Mouse (Mus musculus) forebrain, embryonic 11.5 days (tissue): Measurements from ENCODE around the gene Zdhhc19. TPM values are rescaled to one million over a fixed set of nuclear protein-coding genes. Genes with fewer than 3 reads are reported as not detected.
A peak's percentile ranks its signal among the peaks of the same experiment; 100 is the strongest.
"Not testable (repeated sequence)": the region's sequence is repeated elsewhere in the genome, so short reads cannot be mapped to it uniquely, and the experiment has no call there.

Experiments used
- ATAC-seq: fragments of 200-750 bp; cut with Nextera tagmentation; replicated peaks from 2 replicates; pipeline ENCODE4 v1.8.0; 2017; ENCODE audit warnings: moderate TSS enrichment; ENCODE audit not compliant: low FRiP score
- DNase-seq: peaks from one replicate; pipeline ENCODE4 v3.0.0-alpha.2; 2017; ENCODE audit warnings: low spot score
- H3K27ac ChIP-seq: fragments of 300-500 bp; sonication (generic); 2 replicates; pipeline ENCODE4 v1.5.1; 2014; ENCODE audit warnings: low read depth, low read length
- H3K27me3 ChIP-seq: fragments of 300-500 bp; sonication (generic); 2 replicates; pipeline ENCODE4 v1.6.1; 2014; ENCODE audit warnings: mild to moderate bottlenecking, low read length, mixed read lengths; ENCODE audit not compliant: control insufficient read depth, insufficient read depth
- H3K36me3 ChIP-seq: fragments of 300-500 bp; sonication (generic); 2 replicates; pipeline ENCODE4 v1.6.1; 2014; ENCODE audit warnings: mild to moderate bottlenecking, low read length, moderate library complexity, mixed read lengths; ENCODE audit not compliant: control insufficient read depth, insufficient read depth
- H3K4me1 ChIP-seq: fragments of 300-500 bp; sonication (generic); replicated peaks from 2 replicates; pipeline ENCODE4 v1.6.1; 2014; ENCODE audit warnings: low read length, mixed read lengths; ENCODE audit not compliant: control insufficient read depth, insufficient read depth
- H3K4me2 ChIP-seq: fragments of 300-500 bp; sonication (generic); 2 replicates; pipeline ENCODE4 v1.6.1; 2014; ENCODE audit warnings: low read depth, mild to moderate bottlenecking, low read length, moderate library complexity, mixed read lengths; ENCODE audit not compliant: severe bottlenecking
- H3K4me3 ChIP-seq: fragments of 300-500 bp; sonication (generic); 2 replicates; pipeline ENCODE4 v1.5.1; 2014; ENCODE audit warnings: low read depth, low read length
- H3K9ac ChIP-seq: fragments of 300-500 bp; sonication (generic); 2 replicates; pipeline ENCODE4 v1.6.1; 2014; ENCODE audit warnings: low read length
- H3K9me3 ChIP-seq: fragments of 300-500 bp; sonication (generic); 2 replicates; pipeline ENCODE4 v1.6.1; 2016; ENCODE audit warnings: low read length, mixed read lengths; ENCODE audit not compliant: control insufficient read depth
- WGBS: fragments of 180-500 bp; shearing (Covaris S2); extraction: QIAGEN DNeasy Blood & Tissue Kit; methylation state at CpG from one replicate; pipeline ENCODE4 v1.1.7; 2014; 5-methylcytosine and 5-hydroxymethylcytosine counted together
- polyA plus RNA-seq: library from polyadenylated mRNA; unstranded; fragments of >200 nt; fragmentation: Nextera tagmentation; extraction: Ambion mirVana; gene quantifications from 2 replicates; pipeline ENCODE4 v1.2.1, GENCODE M21; 2014

Zdhhc19 gene
- polyA plus RNA-seq, 1 experiment from 2014 or later, result not detected

DNA sequence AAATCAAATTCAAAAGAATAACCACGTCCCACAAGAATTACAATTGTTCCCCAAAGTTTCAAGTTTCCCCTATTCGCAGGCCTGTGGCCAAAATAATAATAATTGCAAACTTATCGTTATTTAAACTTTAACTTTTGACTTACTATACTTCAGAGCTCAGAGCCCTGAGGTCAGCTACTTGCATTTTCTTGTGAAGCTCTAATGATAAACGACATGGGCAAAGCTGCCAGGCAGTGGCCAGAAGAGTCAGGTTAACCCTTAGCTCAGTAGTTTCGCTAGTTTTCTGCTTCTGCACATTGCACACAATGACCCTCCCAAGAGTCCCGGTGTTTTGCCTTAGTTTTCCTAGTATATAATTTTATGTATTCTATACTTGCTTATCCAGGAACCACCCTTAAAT, 1.7 kb upstream of the Zdhhc19 start:
- not testable (repeated sequence) for H3K36me3 ChIP-seq, H3K27me3 ChIP-seq, ATAC-seq, H3K9ac ChIP-seq, DNase-seq, H3K4me1 ChIP-seq, H3K27ac ChIP-seq, H3K4me2 ChIP-seq, H3K4me3 ChIP-seq, H3K9me3 ChIP-seq
- WGBS, result 80% methylated on average over 6 of the region's 6 CpGs

DNA sequence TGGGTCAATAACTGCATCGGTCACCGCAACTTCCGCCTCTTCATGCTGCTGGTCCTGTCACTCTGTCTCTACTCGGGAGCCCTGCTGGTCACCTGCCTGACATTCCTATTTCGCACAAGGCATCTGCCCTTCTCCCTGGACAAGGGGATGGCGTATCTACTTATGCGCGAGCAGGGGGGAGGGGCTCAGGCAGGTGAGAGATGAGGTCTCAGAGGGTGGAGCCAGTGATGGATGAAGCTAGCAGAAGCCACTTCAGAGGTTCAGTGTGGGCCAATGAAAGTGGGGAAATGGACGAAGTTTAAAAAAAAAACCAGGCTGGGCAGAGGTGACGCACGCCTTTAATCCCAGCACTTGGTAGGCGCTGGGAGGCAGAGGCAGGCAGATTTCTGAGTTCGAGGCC, 2.9 kb downstream of the Zdhhc19 start:
- DNase-seq, result no peak
- Histone ChIP-seq H3K4me1 (no peaks in the 10 kb centered on the region), H3K4me3 (no peak overlapping the region), H3K9me3 (no peaks in the 10 kb centered on the region), H3K27me3 (no peaks in the 10 kb centered on the region), H3K36me3 (no peaks in the 10 kb centered on the region), H3K27ac (no peak overlapping the region), H3K4me2 (no peak overlapping the region), H3K9ac (no peak overlapping the region; the same call in 1 of the 2 replicates)
- WGBS, result 68% methylated on average over 13 of the region's 13 CpGs
- no peak for ATAC-seq

DNA sequence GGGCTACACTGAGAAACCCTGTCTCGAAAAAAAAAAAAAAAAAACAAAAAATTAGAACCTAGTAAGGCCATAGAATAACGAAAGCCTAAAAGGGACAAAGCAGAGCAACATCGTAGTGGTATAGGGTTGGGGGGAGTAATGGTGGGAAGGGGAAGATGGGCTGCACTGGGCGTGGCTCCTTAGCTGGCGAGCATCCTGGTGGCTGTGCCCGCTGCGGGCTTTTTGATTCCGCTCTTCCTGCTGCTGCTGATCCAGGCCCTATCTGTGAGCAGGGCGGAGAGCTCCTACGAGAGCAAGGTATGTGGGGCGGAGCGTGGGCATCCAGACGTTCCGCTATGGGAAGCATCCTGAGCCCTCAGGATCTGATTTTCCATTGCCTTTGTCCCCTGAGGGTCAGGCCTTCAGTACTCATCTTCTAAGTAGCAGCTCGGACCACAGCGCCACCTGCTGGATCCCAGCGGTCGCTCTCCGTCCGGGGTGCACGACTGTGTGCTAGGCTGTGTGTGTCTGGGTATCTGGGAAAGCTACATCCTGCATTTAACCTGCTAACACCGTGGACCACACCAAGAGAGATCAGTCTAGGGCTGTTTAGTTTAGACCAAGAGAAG, 3.5 kb downstream of the Zdhhc19 start:
- H3K27ac ChIP-seq, result no peak overlapping the region
- peak; percentile 93 for ATAC-seq

DNA sequence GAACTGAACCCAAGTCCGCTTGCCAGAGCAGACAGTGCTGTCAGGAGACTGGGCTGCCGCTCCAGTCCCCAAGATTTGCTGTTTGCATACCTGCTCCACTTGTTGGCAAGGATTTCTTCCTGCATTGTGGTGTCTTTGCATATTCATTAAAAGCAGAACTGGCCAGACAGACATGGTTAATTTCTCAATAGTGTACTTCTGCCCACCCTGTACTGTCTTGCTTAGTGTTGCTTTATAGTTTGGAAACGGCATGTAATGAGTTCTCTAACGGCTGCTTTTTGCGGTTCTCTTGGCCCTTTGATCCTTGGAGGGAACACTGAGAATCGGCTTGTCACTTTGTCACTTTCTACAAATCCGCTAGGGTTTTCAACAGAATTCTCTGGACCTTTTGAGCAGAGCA, 5.4 kb downstream of the Zdhhc19 start:
- Histone ChIP-seq H3K27ac (no peak overlapping the region), H3K36me3 (no peaks in the 10 kb centered on the region), H3K4me2 (no peak overlapping the region), H3K27me3 (no peaks in the 10 kb centered on the region), H3K4me1 (no peaks in the 10 kb centered on the region), H3K9ac (no peak overlapping the region), H3K9me3 (no peaks in the 10 kb centered on the region), H3K4me3 (no peak overlapping the region)
- WGBS, result 74% methylated on average over 7 of the region's 7 CpGs
- no peak for DNase-seq
- no peak for ATAC-seq

More for the DNA sequence above, 3.5 kb downstream of the Zdhhc19 start:
- Histone ChIP-seq H3K4me2 (peak overlapping the region; percentile 71), H3K4me1 (no peaks in the 10 kb centered on the region), H3K9me3 (no peaks in the 10 kb centered on the region), H3K36me3 (no peaks in the 10 kb centered on the region), H3K9ac (peak overlapping the region; percentile 68), H3K4me3 (peak overlapping the region; percentile 29), H3K27me3 (no peaks in the 10 kb centered on the region)
- DNase-seq, result peak; percentile 96
- WGBS, result 11% methylated on average over 22 of the region's 22 CpGs

DNA sequence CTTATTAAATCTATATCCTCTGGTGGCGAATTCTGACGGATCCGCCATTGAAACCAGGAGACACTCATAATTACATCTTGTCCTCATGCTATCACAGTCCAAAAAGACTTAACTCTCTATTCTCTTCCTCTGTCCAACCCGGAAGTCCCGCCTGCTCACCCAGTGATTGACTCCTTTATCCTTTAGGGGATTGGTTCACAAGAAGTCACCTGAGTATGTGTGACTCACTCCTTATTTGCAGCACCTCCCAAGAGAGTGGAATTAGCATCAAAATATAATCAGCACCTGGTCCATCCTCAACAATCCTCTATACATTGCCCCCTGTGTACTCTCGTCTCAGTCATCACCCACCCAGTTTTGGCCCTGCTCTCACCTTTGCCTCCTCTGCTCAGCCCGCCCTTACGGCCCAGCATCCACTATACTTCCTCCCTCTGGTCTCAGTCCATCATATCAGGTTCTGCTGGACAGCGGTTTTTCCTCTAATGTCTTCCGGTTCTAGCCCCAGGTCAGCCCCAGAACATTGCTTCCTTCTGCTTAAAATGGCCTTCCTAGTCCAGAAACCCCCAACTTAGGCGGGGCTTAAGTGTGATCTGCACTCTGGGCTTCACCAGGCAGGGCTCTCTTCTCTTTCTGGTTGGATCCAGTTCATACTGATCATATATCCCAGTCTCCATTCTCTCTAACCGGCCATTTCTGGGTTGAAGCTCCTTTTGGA, 6.7 kb downstream of the Zdhhc19 start:
- no peaks in the 10 kb centered on the region for H3K9me3 ChIP-seq
- H3K27me3 ChIP-seq, result no peaks in the 10 kb centered on the region
- no peak for DNase-seq
- no peak overlapping the region for H3K9ac ChIP-seq
- no peak overlapping the region for H3K4me2 ChIP-seq
- no peaks in the 10 kb centered on the region for H3K36me3 ChIP-seq
- H3K4me3 ChIP-seq, result no peak overlapping the region
- H3K4me1 ChIP-seq, result no peaks in the 10 kb centered on the region
- no peak overlapping the region for H3K27ac ChIP-seq
- ATAC-seq, result no peak
- WGBS, result 89% methylated on average over 12 of the region's 12 CpGs

DNA sequence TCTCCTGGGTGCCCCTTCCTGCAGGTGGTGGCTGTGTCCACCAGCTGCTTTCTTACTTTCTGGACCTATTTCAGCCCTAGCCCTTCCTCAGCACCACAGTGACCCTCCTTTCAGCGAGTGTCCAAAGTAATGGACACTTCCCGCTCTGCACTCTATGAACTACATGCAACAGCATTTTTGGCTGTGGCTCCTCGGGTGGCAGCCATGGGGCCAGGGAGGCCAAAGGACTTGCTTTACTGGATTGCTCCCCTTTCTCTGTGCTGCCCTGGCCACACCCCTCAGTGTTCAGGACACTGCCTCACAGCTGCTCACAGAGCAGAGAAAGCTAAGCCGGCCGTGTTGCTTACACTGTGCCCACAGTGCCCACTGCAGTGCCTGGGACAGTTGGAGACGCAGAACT, 7.6 kb downstream of the Zdhhc19 start:
- no peak for DNase-seq
- no peaks in the 10 kb centered on the region for H3K27me3 ChIP-seq
- H3K36me3 ChIP-seq, result no peaks in the 10 kb centered on the region
- H3K27ac ChIP-seq, result no peak overlapping the region
- ATAC-seq, result no peak
- H3K4me1 ChIP-seq, result no peaks in the 10 kb centered on the region
- no peak overlapping the region for H3K4me3 ChIP-seq
- H3K4me2 ChIP-seq, result no peak overlapping the region
- H3K9me3 ChIP-seq, result no peaks in the 10 kb centered on the region
- H3K9ac ChIP-seq, result no peak overlapping the region
- WGBS, result 74% methylated on average over 6 of the region's 6 CpGs

DNA sequence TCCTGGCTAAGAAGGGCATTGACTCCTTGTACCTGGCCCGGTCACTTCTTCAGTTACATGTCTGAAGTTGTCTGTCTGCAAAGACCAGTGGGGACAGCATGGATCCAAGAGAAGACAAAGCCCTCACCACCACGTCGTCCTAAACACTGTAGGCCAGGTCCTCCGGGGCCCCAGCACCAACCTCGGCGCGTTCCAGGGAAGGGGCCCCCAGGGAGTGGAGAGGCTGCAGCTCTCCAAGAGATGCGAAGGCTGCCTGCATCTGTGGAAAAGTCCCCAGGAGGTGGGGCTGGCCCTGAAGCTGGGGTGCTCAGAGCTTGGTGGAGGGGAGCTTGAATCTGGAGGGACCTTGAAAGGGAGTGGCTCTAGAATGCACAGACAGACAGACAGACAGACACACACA, 10.2 kb downstream of the Zdhhc19 start:
- WGBS, result 82% methylated on average over 8 of the region's 8 CpGs
- no peak for DNase-seq
- no peak overlapping the region for H3K4me3 ChIP-seq
- H3K4me1 ChIP-seq, result peaks cover 2% of the 10 kb centered on the region; the same call in 1 of the 2 replicates
- H3K36me3 ChIP-seq, result no peaks in the 10 kb centered on the region
- no peaks in the 10 kb centered on the region for H3K27me3 ChIP-seq
- H3K4me2 ChIP-seq, result no peak overlapping the region
- H3K9me3 ChIP-seq, result no peaks in the 10 kb centered on the region
- no peak overlapping the region for H3K27ac ChIP-seq
- ATAC-seq, result no peak
- no peak overlapping the region for H3K9ac ChIP-seq

DNA sequence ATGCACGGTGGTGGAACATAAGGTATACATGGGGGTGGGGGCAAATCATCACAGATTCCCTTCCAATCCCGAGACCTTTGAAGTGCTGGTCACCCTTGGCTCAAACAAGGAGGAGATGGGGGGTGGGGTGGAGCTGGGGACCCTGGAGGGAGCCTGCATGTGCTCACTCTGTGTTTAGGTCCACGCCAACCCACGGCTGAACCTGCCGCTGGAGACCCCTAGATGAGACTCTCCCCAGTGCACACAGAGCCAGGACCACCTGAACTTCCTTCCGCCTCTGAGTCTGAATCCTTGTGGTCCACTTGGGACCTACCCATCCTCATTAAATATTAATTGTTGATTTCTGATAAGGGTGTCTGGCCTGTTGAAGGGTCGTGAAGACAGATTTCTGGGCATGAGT, 10.8 kb downstream of the Zdhhc19 start:
- Histone ChIP-seq H3K9ac (no peak overlapping the region), H3K27me3 (no peaks in the 10 kb centered on the region), H3K4me2 (no peak overlapping the region), H3K4me1 (peaks cover 2% of the 10 kb centered on the region; the same call in 1 of the 2 replicates), H3K27ac (no peak overlapping the region), H3K4me3 (no peak overlapping the region), H3K36me3 (no peaks in the 10 kb centered on the region), H3K9me3 (no peaks in the 10 kb centered on the region)
- ATAC-seq, result no peak
- DNase-seq, result no peak
- WGBS, result 80% methylated on average over 7 of the region's 7 CpGs

DNA sequence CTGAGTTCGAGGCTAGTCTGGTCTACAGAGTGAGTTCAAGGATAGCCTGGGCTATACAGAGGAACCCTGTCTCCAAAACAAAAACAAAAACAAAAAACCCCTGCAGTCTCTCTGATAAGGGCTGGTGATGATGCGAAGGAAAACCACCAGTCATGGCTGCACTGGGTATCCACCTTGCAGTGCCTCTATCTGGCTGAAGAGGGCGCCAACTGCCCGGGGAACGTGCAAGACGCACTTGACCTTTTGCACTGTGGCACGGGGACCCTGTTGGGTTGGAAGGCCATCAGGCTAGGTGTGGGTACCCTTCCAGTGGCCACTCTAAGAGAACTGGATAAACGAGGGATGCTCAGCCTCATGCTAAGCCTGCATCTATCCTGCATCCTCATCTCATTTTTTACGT, 11.3 kb downstream of the Zdhhc19 start:
- H3K4me3 ChIP-seq, result no peak overlapping the region
- no peaks in the 10 kb centered on the region for H3K36me3 ChIP-seq
- 21% methylated on average over 9 of the region's 9 CpGs for WGBS
- no peak overlapping the region for H3K4me2 ChIP-seq
- peaks cover 2% of the 10 kb centered on the region; the same call in 1 of the 2 replicates for H3K4me1 ChIP-seq
- ATAC-seq, result 0 out of 2 replicates have a peak, but pooled peaks have one; percentile 28
- H3K9ac ChIP-seq, result no peak overlapping the region
- H3K9me3 ChIP-seq, result no peaks in the 10 kb centered on the region
- H3K27ac ChIP-seq, result no peak overlapping the region
- H3K27me3 ChIP-seq, result no peaks in the 10 kb centered on the region
- DNase-seq, result peak; percentile 86
